8 mouse cellular contexts compared by ENCODE assay signal in genomic region chr3:101925663-101926062, GRCm38 (mm10). TPM values are rescaled to one million over a fixed set of nuclear protein-coding genes. Genes with fewer than 3 reads are reported as not detected.
DNase-seq lines count a peak whose midpoint lies in the region; ATAC-seq lines count a peak whose summit lies in the region.

No protein-coding gene starts in this region.

- H3K9ac ChIP-seq in lung, embryonic 16.5 days (ENCODE audit: low read length) = no peak overlapping the region
- H3K9ac ChIP-seq in hindbrain, embryonic 15.5 days = no peak overlapping the region
- H3K9ac ChIP-seq in neural tube, embryonic 15.5 days (replicated peaks) = no peak overlapping the region

- H3K9me3 ChIP-seq in lung, embryonic 16.5 days (ENCODE audit: control insufficient read depth, low read length) = no peaks in the 10 kb centered on the region
- H3K9me3 ChIP-seq in hindbrain, embryonic 15.5 days = no peaks in the 10 kb centered on the region
- no peaks in the 10 kb centered on the region for H3K9me3 ChIP-seq in neural tube, embryonic 15.5 days (replicated peaks)

- H3K27ac ChIP-seq in lung, embryonic 16.5 days (ENCODE audit: low read length) = peak overlapping the region; percentile 15; the same call in 1 of the 2 replicates
- peak overlapping the region; percentile 46 for H3K27ac ChIP-seq in hindbrain, embryonic 15.5 days (replicated peaks)
- peak overlapping the region; percentile 49 for H3K27ac ChIP-seq in neural tube, embryonic 15.5 days (replicated peaks)

- no peak overlapping the region for H3K4me3 ChIP-seq in lung, embryonic 16.5 days (ENCODE audit: low read length)
- no peak overlapping the region for H3K4me3 ChIP-seq in hindbrain, embryonic 15.5 days
- no peak overlapping the region for H3K4me3 ChIP-seq in neural tube, embryonic 15.5 days (replicated peaks)

- peaks cover 24% of the 10 kb centered on the region for H3K4me1 ChIP-seq in lung, embryonic 16.5 days (replicated peaks; ENCODE audit: control insufficient read depth, insufficient read depth, low read length)
- H3K4me1 ChIP-seq in hindbrain, embryonic 15.5 days (replicated peaks) = peaks cover 38% of the 10 kb centered on the region
- H3K4me1 ChIP-seq in neural tube, embryonic 15.5 days = peaks cover 47% of the 10 kb centered on the region

- 66% methylated on average over 1 of the region's 1 CpGs for WGBS in lung, embryonic 16.5 days
- 77% methylated on average over 1 of the region's 1 CpGs for WGBS in hindbrain, embryonic 15.5 days
- 81% methylated on average over 1 of the region's 1 CpGs for WGBS in neural tube, embryonic 15.5 days

- H3K4me2 ChIP-seq in lung, embryonic 16.5 days (ENCODE audit: low read depth, low read length) = no peak overlapping the region
- peak overlapping the region; percentile 75; the same call in 1 of the 2 replicates for H3K4me2 ChIP-seq in hindbrain, embryonic 15.5 days
- H3K4me2 ChIP-seq in neural tube, embryonic 15.5 days = peak overlapping the region; percentile 82

- DNase-seq in lung, postnatal 36 days = no peak
- peak; percentile 38 for DNase-seq in embryo, embryonic 11 days
- no peak for DNase-seq in spleen, adult 18-20 months
- DNase-seq in layer of hippocampus, postnatal 25 days (ENCODE audit: extremely low spot score in 1 of 2, low spot score in 1 of 2) = no peak
- no peak for DNase-seq in ovary, adult 18-20 months (ENCODE audit: low spot score)

- peak; percentile 67 for ATAC-seq in lung, embryonic 16.5 days (ENCODE audit: low read depth)
- peak; percentile 14; the same call in 1 of the 2 replicates for ATAC-seq in hindbrain, embryonic 15.5 days (ENCODE audit: low FRiP score, low read depth)
- ATAC-seq in neural tube, embryonic 15.5 days (ENCODE audit: low FRiP score) = no peak

- H3K27me3 ChIP-seq in lung, embryonic 16.5 days (ENCODE audit: control insufficient read depth, insufficient read depth, low read depth, low read length) = no peaks in the 10 kb centered on the region
- no peaks in the 10 kb centered on the region for H3K27me3 ChIP-seq in hindbrain, embryonic 15.5 days
- H3K27me3 ChIP-seq in neural tube, embryonic 15.5 days (replicated peaks) = no peaks in the 10 kb centered on the region

- H3K36me3 ChIP-seq in lung, embryonic 16.5 days (ENCODE audit: control insufficient read depth, insufficient read depth, low read length) = no peaks in the 10 kb centered on the region
- no peaks in the 10 kb centered on the region for H3K36me3 ChIP-seq in hindbrain, embryonic 15.5 days
- H3K36me3 ChIP-seq in neural tube, embryonic 15.5 days = no peaks in the 10 kb centered on the region

RNA-seq across cellular contexts. Expression of gene Slc22a15, which starts 1.4 kb away (rescaled TPM):
- polyA plus RNA-seq in lung, embryonic 16.5 days (2015; fragmentation: Nextera tagmentation; extraction: Ambion mirVana) = 3.7 and 4.0 TPM in 2 replicates
- polyA plus RNA-seq in hindbrain, embryonic 15.5 days (2015; fragmentation: Nextera tagmentation; extraction: Ambion mirVana) = 5.6 and 5.8 TPM in 2 replicates
- polyA plus RNA-seq in neural tube, embryonic 15.5 days (2015; fragmentation: Nextera tagmentation; extraction: Ambion mirVana) = 5.1 and 5.6 TPM in 2 replicates
- 1 to 10 TPM; 8.6 to 9.8 TPM for total RNA-seq in layer of hippocampus, postnatal 25 days (2021)
